Mouse (Mus musculus) heart, adult 2 months (tissue): ENCODE results near the gene Pear1.

ENCODE experiments used
- CTCF ChIP-seq: fragments of 200-600 bp; IDR thresholded peaks from 2 replicates; pipeline ENCODE4 v1.8.1; 2022; ENCODE audit warnings: antibody characterized with exemption, mild to moderate bottlenecking, moderate library complexity
- EP300 ChIP-seq: fragments of 200-500 bp; IDR thresholded peaks from 2 replicates; pipeline ENCODE4 v1.6.1; 2011; ENCODE audit warnings: low read depth, low read length, control low read depth; ENCODE audit not compliant: insufficient read depth
- POLR2A ChIP-seq: fragments of 200-500 bp; IDR thresholded peaks from 2 replicates; pipeline ENCODE4 v1.6.1; 2011; ENCODE audit warnings: mild to moderate bottlenecking, low read depth, low read length, control low read depth; ENCODE audit not compliant: insufficient read depth

DNA sequence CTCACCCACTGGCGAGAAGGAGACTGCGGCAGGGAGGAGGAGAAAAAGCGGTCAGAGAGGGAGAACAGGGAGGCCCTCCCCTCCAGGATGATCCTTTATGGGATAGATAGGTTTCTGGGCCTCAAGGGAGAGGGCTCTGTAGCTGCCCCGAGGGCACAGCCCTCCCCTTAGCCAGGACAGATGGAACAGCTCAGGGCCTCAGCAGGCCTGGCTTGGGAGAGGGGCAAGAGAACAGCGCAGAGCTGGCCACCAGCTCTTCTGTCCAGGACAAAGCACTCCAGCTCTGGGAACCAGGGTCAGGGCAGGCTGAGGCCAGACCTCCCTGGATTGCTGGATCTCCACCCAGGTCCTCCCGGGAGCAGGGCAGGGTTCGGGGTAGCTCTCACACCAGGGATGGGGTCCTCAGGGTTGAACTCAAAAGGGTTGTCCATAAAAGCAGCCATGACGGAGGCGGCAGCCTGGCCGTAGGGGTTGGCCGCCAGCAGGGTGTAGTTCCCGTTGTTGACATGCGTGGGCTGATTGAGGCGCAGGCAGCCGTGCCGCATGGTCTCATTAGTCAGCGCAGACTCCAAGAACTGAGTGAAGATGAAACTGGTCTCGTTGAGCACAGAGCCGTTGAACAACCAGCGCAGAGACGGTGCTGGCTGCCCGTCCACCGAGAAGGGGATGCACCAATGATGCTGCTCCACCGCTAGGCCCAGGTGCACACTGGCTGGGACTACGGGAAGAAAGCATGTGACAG, 40.7 kb downstream of the Pear1 start:
- TF ChIP-seq CTCF (no peak), POLR2A (no peak), EP300 (no peak)
